Mouse (Mus musculus): Measurements from ENCODE around the gene Rnf103.

Rnf103 gene

DNA sequence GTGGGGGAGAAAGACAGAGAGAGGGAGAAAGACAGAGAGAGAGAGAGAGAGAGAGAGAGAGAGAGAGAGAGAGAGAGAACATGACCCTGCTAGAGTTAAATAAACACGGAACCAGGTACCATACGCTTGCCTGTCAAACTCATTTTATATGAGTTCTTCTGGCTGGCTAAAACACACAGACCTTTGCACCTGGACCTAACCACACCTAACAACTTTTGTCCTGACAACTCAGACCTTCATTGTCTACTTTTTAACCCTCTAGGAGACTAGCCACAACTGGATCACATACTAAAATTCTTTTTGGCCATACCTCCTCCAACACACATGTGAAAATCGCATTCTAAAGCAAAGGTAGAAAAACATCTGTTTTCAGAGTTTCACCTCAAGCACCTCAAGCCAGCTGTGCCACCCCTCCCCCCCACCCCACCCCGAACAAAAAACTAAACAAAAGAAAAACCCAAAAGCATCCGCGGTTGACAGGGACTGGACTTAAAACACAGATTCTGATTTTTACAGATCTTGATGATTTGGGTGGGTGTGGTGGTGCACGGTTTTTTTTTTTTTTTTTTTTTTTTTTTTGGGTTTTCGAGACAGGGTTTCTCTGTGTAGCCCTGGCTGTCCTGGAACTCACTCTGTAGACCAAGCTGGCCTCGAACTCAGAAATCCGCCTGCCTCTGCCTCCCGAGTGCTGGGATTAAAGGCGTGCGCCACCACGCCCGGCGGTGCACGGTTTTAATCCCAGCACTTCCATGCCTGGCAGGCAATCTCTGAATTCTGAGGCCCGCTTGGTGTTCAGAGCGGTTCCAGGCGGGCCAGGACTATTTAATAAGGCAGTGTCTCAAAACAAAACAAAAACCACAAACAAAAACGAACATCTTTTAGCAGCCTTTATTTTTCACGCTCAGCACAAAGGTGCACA lies 679 bp upstream of the Rnf103 start:
- DNase-seq (ENCODE audit: low spot score), result no peak

DNA sequence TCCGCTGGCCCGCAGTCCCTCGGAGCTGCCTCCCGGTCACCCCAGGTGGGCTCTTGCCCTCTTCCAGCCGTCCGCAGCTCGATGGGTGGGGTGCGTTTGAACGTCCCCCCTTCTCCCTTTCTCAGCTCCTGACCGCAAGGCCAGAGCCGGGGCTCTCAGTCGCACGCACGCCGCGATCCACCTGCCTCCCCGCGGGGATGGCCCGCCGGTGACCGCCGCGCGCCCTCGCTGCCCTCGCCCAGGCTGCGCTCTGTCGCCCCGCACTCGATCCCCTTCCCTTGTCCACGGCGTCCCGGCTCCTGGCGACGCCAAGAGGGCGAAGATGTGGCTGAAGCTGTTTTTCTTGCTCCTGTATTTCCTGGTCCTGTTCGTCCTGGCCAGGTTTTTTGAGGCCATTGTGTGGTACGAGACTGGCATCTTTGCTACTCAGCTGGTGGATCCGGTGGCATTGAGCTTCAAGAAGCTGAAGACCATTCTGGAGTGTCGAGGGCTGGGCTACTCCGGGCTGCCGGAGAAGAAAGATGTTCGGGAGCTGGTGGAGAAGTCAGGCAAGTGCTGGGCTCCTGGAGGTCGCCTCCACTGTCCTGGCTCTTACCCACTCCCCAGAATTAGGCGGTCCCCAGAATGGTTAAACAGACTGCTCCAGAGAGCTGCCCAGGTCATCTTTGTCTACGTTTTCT lies 787 bp downstream of the Rnf103 start:
- DNase-seq (ENCODE audit: low spot score), result no peak

DNA sequence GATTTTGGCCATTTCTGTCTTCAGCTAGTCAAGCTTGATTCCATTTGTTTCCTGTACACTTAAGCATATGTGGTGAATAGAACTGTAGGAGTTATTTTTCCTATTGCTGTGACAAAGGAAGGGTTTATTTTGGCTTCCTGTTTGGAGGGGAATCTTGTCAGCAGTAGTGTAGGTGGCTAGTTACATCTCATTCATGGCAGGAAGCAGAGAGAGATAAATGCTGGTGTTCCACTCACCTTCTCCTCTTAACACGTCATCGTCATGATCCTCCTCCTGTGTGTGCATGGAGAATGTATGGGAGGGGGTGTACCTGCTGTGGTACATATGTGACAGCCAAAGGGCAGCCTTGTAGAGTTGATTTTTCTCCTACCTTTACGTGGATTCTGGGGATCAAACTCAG lies 6.9 kb downstream of the Rnf103 start:
- no peak for DNase-seq (ENCODE audit: low spot score)

DNA sequence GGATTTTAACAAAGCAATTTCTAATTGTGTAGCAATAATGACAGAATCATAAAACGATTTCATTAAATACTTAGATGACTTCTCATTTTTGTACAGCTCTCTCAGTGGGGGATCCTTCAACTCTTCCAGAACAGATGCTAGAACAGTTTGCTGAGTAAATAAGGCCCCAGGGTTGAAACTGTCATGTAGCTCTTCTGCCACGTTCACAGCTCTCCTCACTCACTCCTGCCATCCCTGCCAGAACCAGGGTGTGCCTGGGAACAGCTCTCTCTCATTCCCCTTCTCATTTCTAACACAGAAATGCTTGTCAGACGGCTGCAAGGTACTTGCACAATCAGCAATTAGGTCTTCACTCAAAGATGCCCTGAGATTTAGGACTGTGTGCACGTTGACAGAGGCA lies 9.3 kb downstream of the Rnf103 start:
- no peak for DNase-seq (ENCODE audit: low spot score)

- no peak for DNase-seq (ENCODE audit: low spot score)
These were observed 10.0 kb downstream of the Rnf103 start for GRCm38 (mm10) chr6:71503670-71504069.

DNA sequence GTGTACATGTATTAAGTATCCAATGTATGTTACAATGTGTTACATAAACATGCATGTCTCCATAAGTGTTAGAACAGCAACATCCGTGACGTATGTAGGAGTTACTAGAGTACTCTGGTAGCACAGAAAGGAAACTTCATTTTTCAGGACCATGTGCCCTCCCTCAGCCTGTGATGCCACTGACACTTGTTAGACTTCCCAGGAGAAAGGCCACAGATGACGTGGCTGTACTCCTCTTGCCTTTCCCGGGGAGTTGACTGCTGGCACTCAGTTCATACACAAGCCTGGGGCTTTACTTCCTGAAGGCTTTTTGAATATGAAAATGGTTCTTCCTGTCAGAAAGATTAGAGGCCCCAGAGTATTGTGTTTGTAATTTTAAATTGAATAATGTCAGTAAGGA lies 10.4 kb downstream of the Rnf103 start:
- no peak for DNase-seq (ENCODE audit: low spot score)

GRCm38 (mm10) chr6:71505671-71506070 lies 12.0 kb downstream of the Rnf103 start:
- no peak for DNase-seq (ENCODE audit: low spot score)

DNA sequence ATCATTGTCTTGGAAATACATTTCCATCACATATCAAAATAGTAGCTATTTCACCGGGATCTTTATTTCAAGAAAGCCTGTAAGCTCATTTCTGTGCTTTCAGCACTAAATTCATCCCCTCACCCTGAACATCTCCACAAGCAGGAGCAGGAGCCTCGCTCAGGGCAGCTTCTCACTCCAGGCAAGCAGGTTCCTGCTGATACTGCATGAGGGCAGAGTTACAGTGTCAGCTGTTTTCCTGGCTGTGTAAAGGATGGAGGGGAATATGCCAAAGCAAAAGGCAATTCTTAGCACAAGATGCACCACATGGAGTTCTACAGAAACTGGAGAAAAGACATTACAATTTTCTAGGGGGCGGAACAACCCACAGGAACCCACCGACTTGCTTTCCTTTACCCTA lies 25.8 kb downstream of the Rnf103 start:
- DNase-seq (ENCODE audit: low spot score), result no peak

DNA sequence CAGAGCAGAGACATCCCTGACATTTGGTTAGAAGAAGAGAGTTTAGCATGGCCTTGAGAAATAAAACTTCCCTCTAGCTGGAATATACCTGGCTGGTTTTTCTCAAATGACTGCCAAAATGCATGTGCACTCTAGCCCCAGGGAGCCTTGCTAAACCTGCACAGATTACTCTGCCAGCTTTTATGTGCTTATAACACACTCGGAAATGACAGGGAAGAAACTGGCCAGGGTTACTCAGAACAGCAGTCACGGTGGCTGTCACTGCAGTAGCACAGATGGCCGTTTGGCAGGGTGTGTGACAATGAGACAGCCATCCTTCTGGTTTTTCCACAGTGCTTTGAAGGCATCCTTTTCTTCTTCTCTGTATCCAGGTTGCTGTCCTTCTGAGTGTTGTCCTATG lies 31.9 kb downstream of the Rnf103 start:
- no peak for DNase-seq (ENCODE audit: low spot score)

GRCm38 (mm10) chr6:71527056-71527455 lies 33.4 kb downstream of the Rnf103 start:
- no peak for DNase-seq (ENCODE audit: low spot score)

- no peak for DNase-seq (ENCODE audit: low spot score)
These were observed 34.1 kb downstream of the Rnf103 start for GRCm38 (mm10) chr6:71527826-71528225.

DNA sequence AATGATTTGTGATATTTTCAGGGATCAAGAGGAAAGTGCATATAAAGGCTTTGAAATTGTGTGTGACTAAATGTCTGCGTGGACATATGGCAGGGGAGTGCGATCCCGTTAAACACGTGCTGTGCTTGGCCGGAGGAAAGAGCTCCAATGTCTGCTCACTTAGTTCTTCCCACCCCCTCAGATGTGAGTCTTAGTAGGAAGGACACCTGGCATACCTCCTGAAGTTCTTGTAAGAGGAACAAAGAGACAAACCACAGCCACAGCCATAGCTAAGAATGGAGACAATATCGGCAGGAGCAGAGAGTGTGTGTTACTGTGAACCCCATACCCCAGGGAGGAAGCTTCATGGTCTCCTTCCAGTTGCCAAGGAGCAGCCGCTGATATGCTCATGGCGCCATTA lies 36.5 kb downstream of the Rnf103 start:
- DNase-seq (ENCODE audit: low spot score), result no peak

DNA sequence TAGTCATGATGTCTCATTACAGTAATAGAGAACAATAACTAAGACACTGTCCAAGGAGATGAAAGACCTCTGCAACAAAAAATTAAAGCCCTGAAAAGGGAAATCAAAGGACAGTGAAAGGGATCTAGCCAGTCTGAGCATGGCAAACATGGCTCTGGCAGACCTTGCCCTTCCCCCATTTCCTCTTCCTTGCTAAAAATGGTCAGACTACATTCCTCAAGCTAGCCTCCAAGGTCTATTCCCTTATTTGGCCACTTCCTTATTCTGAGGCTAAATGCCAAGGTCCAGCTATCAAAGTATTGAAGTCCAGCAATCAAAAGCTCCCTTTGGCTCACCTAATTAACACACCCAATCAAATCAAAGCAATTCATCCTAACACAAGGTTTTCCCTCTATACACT lies 43.6 kb downstream of the Rnf103 start:
- no peak for DNase-seq (ENCODE audit: low spot score)

- DNase-seq (ENCODE audit: low spot score), result peak; percentile 95
These were observed 50.2 kb downstream of the Rnf103 start, which contains the start of gene Chmp3 for GRCm38 (mm10) chr6:71543686-71544499. TSS of gene Chmp3 (plus strand) at chr6:71543797.

GRCm38 (mm10) chr6:71555507-71555951 lies 61.8 kb downstream of the Rnf103 start:
- no peak for DNase-seq (ENCODE audit: low spot score)

- DNase-seq (ENCODE audit: low spot score), result no peak
These were observed 63.1 kb downstream of the Rnf103 start for GRCm38 (mm10) chr6:71556826-71557225.

Measured in testis, postnatal 14 days (tissue).